Mouse (Mus musculus): ENCODE measurements around the gene Nmd3.

Gene Nmd3

DNA sequence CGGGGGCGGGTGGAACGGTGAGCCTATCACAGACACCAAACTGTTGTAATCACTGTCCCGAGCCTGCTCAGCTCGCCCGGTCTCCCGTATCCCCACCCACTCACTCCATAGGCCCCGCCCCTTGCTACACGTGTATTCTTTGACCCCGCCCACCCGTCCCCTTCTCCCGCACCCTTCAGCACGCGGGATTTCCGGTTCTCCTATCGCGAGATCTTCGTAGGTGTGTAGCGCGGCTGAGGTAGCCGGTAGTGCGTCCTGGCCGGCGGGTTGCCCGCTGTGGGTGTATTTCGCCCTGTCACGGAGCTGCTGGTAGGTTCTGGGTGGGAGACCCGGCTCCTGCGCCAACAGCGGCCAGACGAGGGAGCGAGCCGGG, at the start of gene Nmd3:
Gene Nmd3, plus strand, starts transcription at position 172 of the 373 bp plus-strand sequence.
- in situ Hi-C loops (cut with MboI; ENCODE audit: low pct_unique_long_range_greater_than_20kb in 1 of 2, low sequenced_read_pairs in 2 of 2, unreplicated experiment in 1 of 2): loop anchor here in 1 of 2 experiments (25.0 kb wide), 2 partner anchors 334 to 484 kb away; no protein-coding TSS in a partner anchor

DNA sequence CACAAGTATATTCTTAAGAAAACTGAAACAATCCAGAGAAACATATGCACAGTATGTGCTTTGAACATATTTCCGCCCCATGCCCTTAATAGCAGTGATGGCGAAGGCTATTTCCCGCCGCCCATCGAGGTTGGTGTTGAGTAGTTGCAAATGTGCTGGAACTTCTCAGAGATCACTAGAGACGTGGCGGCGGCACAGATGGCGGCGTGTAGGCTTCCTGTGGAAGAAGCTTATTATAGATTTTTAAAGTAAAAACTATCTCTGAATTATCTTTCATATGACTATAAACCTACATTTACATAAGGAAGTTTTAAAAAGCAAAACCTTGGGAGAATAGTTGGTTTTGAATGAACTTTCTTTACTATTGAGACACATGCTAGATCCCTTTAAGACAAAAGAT, 48.4 kb upstream of the Nmd3 start:
- in situ Hi-C loops (cut with MboI; ENCODE audit: low pct_unique_long_range_greater_than_20kb in 1 of 2, low sequenced_read_pairs in 2 of 2, unreplicated experiment in 1 of 2): no loop called here

DNA sequence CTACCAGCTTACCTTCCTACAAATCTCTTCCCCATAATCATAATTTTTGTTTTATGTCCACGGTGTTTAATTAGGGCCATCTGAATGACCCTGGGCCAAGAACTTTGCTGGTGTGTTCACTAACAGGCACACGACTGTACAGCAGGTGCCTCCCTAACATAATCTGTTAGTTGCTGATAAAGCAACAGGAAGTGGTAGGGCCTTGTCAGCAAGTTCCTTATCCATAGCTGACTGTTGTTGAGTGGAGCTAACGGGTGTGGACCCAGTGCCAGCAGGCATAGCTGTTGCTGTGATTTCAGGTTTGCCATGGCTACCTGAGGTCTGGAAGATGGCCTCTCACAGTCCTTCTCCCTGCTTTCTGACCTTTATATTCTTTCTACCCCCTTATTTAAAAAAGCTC, 47.6 kb upstream of the Nmd3 start:
- in situ Hi-C loops (cut with MboI; ENCODE audit: low pct_unique_long_range_greater_than_20kb in 1 of 2, low sequenced_read_pairs in 2 of 2, unreplicated experiment in 1 of 2): no loop called here

DNA sequence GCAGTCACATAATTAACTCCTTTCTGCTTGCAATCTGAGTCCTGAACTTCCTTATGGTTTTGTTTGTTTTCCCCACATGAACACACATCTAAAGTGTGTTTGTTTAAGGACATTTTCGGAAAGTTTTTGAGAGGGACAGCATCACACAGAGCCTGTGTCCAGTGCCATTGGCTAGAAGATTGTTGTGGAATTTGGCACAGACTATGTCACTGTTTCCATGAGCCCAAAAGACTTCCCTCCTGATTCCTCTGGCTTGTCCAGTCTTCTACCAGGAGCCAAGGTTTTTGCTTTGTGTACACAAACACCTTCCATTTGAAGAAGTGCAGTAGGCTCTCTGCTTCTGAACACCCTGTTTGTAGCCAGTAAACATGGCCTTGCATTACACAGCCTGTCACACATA, 32.0 kb upstream of the Nmd3 start:
- in situ Hi-C loops (cut with MboI; ENCODE audit: low pct_unique_long_range_greater_than_20kb in 1 of 2, low sequenced_read_pairs in 2 of 2, unreplicated experiment in 1 of 2): no loop called here

DNA sequence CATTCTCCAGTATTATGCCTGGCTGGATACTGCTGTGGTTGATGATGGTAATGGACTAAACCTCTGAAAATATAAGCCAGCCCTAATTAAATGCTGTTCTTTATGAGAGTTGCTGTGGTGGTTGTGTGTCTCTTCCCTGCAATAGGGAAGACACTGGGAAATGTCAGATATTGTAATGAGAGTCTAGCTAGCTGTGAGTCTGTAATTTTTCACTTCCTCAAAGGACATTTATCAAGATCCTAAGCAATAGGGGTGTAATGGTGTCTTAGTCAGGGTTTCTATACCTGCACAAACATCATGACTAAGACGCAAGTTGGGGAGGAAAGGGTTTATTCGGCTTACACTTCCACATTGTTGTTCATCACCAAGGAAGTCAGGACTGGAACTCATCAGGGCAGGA, 30.8 kb upstream of the Nmd3 start:
- in situ Hi-C loops (cut with MboI; ENCODE audit: low pct_unique_long_range_greater_than_20kb in 1 of 2, low sequenced_read_pairs in 2 of 2, unreplicated experiment in 1 of 2): no loop called here

DNA sequence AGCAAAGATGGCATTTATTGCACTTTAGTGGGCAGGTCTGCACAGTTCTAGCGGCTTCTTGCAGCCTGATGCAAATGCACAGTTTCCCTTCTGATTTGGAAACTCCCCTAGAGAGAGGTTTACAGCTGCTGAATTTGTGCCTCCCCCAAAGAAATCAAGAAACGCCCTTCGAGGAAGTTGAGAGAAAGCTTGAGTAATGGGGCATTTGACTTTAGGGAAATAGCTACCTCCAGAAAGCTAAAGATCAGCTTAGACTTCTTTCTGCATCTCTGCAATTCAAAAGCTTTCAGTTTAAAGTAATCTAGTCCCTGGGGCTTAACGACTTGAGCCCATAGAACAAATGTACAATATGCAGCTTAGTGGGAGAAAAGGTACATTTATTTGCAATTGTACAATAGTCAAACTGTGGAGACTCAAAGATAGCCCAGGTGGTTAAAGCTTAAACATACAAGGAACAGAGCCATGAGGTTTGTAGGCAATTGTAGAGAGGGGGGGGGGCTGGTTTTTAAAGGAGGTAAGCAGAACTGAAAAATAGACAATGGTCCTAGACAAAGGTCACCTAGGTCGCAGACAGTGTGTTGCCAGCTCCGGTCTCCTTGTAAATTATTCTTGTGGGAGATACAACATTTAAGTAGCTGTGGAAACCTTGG, 21.8 kb upstream of the Nmd3 start:
- in situ Hi-C loops (cut with MboI; ENCODE audit: low pct_unique_long_range_greater_than_20kb in 1 of 2, low sequenced_read_pairs in 2 of 2, unreplicated experiment in 1 of 2): loop anchor here in 1 of 2 experiments (25.0 kb wide), 2 partner anchors 313 to 463 kb away; no protein-coding TSS in a partner anchor

DNA sequence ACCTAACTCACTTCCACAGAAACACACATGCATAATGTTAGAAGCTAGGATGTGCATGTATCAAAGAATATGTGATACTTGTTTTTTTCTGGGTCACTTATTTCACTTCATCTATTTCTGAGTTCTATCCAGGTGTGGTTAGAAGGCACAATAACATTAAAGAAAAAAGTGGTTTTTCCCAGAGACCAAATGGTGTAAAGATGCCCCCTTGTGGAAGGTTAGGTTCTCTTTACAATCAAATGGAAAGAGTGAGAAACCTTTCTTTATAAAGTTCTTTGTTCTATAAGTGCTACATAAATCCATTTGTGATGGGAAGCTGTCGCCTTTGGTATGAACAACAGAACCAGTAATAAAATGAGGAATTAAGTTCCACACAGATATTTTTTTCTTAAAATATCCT, 19.9 kb upstream of the Nmd3 start:
- in situ Hi-C loops (cut with MboI; ENCODE audit: low pct_unique_long_range_greater_than_20kb in 1 of 2, low sequenced_read_pairs in 2 of 2, unreplicated experiment in 1 of 2): loop anchor here in 1 of 2 experiments (25.0 kb wide), 2 partner anchors 315 to 465 kb away; no protein-coding TSS in a partner anchor

DNA sequence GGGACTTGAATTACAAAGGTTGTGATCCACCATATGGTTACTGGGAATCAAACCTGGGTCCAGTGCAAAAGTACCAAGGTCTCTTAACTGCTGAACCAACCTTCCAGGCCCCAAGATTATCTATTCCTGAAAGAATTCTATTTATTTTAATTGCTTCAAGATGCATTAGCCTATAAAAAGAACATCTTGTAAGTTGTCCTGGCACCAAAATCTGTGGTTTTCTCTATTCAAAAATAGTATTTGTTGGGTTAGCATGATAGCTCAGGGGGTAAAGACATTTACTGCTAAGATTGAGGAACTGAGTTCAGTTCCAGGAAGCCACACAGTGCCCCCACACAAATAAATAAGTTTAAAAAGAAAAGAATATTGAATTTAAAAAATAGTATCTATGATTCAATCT, 19.4 kb upstream of the Nmd3 start:
- in situ Hi-C loops (cut with MboI; ENCODE audit: low pct_unique_long_range_greater_than_20kb in 1 of 2, low sequenced_read_pairs in 2 of 2, unreplicated experiment in 1 of 2): loop anchor here in 1 of 2 experiments (25.0 kb wide), 2 partner anchors 315 to 465 kb away; no protein-coding TSS in a partner anchor

DNA sequence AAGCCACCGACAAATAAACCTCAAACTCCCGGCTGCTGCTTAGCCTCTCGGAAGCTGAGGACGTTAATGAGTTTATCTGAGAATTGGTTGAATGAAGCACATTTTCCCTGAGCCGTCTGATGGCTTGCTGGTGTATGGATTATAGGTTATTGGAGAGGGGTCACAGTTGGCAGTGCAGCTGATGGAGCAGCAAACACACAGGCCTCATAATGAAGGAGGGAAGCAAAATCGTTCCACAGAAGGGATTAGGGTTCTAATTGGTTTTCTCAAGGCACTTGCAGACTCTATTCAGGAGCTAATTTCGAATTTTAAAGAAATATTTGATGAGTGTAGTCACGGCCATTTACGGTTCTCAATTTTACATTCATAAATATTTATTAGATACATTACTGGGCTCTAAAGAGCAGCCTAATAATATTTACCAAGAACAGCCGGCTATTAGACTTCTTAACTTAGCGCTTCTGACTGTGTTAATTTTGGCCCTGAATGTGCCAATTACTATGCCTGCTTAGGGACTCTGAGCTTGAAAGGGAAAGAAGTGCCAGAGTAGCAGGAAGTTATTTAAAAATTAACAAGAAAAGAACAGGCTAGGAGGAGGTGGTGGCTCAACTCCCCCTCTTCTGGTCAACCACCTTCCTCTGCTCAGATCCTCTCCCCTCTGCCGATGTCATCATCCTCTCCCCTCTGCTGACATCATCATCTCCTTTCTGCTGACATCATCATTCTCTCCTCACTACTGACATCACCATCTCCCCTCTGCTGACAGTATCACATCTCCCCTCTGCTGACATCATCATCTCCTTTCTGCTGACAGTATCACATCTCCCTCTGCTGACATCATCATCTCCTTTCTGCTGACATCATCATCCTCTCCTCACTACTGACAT, 12.5 kb upstream of the Nmd3 start:
- in situ Hi-C loops (cut with MboI; ENCODE audit: low pct_unique_long_range_greater_than_20kb in 1 of 2, low sequenced_read_pairs in 2 of 2, unreplicated experiment in 1 of 2): loop anchor here in 1 of 2 experiments (25.0 kb wide), 2 partner anchors 322 to 472 kb away; no protein-coding TSS in a partner anchor

DNA sequence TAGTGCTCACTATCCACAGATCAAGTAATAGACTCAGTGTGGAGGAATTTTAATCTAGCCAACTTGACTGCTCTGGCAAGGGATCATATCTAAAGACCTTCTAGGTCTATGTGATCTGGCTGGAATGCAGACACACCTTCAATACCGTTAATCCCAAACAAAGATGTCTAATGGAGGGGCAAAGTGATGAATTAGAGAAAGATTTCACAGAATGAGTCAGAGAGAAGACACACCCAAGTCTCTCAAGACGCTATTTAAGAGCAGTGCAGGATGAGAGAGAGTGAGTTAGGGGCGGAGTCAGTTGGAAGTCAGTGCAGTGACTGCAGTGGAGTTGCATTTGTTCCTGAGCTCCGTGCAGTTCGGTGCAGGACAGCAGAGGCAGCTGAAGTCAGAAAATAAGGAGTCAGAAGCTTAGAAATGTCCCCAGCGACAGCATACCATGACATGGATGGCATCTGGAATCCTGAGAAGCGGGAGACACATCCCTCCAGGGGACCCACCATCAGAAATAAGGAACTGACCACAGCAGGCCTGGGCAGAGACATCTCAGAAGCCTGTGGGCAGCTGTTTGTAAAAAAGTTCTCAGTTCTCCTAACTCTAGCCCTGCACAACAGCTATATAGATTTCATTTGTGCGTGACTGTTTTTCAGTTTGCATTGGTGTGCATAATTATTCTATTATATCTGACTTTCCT, 9.7 kb upstream of the Nmd3 start:
- in situ Hi-C loops (cut with MboI; ENCODE audit: low pct_unique_long_range_greater_than_20kb in 1 of 2, low sequenced_read_pairs in 2 of 2, unreplicated experiment in 1 of 2): loop anchor here in 1 of 2 experiments (25.0 kb wide), 2 partner anchors 325 to 475 kb away; no protein-coding TSS in a partner anchor

DNA sequence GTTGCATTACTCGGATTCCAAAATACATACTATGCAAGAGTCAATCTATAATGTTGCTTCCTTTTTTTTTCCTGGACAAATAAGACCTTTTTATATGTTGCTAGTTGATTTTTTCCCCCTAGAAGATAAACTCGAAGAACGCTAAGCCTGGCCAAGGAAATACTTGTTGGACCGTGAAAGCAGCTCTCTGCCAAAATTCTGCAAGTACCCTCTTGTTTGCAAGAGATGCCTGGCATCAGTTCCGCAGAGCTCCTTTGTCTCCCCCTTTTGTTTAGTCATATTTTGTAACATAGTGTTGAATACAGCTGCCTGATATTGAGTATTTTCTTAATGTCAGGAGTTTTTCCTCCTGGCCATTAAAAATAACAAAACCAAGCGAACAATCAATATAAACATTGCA, 4.3 kb upstream of the Nmd3 start:
- in situ Hi-C loops (cut with MboI; ENCODE audit: low pct_unique_long_range_greater_than_20kb in 1 of 2, low sequenced_read_pairs in 2 of 2, unreplicated experiment in 1 of 2): loop anchor here in 1 of 2 experiments (25.0 kb wide), 2 partner anchors 330 to 480 kb away; no protein-coding TSS in a partner anchor

DNA sequence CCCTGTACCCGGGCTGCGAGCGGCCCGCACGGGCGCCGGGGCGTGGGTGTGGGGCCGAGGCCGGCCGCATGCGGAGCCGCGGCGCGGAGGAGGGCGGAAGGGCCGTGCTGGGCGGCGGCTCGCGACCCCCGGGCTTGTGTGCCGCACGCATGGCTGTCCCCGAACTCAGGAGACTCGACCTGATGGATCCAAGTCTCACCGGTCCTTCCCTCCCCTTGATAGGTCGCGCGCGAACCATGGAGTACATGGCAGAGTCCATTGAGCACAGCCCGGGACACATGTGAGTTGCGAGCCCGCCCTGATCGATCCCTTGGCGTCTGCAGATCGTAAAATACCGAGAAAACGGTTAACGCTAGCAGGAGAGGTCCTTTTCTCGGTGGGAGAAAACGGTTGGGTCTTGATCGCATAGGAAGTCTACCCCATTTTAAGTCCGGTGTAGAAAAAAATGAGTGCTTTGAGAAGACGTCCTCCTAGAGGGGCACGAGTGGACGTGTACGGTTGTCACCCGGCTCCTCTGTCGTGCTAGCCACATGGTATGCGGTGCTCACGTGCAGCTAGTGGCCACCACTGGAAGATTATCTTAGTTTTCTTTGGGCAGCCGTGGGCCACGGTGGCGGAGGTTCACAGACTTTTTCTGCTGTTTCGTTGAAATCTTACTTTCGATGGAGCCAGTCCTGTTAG, 542 bp downstream of the Nmd3 start:
- in situ Hi-C loops (cut with MboI; ENCODE audit: low pct_unique_long_range_greater_than_20kb in 1 of 2, low sequenced_read_pairs in 2 of 2, unreplicated experiment in 1 of 2): loop anchor here in 1 of 2 experiments (25.0 kb wide), 2 partner anchors 335 to 485 kb away; no protein-coding TSS in a partner anchor

DNA sequence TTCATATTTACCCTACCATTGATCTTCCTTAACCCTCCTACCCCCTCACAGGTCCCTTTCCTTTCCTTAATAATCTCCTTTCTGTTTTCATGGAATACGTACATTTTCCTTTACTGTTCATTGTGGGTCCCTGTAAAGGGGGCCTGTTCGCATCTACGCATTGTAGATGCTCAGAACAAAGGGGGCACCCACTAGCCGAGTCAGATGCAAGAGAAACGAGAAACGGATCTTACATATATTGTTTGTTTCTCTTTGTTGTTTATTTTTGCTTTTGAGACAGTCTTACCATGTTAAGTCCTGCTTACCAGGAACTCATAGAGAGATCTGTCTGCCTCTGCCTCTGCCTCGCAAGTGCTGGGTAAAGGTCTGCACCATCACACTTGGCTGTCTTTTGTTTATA, 1.4 kb downstream of the Nmd3 start:
- in situ Hi-C loops (cut with MboI; ENCODE audit: low pct_unique_long_range_greater_than_20kb in 1 of 2, low sequenced_read_pairs in 2 of 2, unreplicated experiment in 1 of 2): loop anchor here in 1 of 2 experiments (25.0 kb wide), 2 partner anchors 336 to 486 kb away; no protein-coding TSS in a partner anchor

DNA sequence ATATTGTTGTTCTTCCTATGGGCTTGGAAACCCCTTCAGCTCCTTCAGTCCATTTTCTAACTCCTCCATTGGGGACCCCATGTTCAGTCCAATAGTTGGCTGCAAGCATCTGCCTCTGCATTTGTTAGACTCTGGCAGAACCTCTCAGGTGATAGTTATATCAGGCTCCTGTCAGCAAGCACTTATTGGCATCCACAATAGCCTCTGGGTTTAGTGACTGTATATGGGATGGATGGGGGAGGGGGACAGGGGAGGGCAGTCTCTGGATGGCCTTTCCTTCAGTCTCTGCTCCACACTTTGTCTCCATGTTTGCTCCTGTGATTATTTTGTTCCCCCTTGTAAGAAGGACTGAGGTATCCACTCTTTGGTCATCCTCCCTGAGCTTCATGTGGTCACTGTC, 9.1 kb downstream of the Nmd3 start:
- in situ Hi-C loops (cut with MboI; ENCODE audit: low pct_unique_long_range_greater_than_20kb in 1 of 2, low sequenced_read_pairs in 2 of 2, unreplicated experiment in 1 of 2): loop anchor here in 1 of 2 experiments (25.0 kb wide), 1 partner anchor 694 kb away; the partner anchor contains the start of gene Trim59

DNA sequence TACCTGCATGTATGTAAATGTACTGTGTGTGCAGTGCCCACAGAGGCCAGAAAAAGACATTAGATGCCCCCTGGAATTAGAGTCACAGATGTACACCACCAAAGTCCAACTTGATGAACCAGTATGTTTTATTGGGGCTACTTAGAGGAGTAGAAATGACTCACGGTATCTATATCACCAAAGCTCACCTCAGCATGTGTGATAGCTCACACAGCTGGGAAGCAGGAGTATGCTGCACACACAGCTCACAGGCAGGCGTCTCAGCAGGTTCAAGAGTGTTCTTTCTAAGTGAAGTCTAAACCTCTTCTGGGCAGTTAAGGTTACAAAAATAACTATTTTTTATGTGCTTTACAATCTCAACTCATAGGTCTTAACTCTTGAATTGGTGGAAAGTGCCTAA, 12.2 kb downstream of the Nmd3 start:
- in situ Hi-C loops (cut with MboI; ENCODE audit: low pct_unique_long_range_greater_than_20kb in 1 of 2, low sequenced_read_pairs in 2 of 2, unreplicated experiment in 1 of 2): loop anchor here in 1 of 2 experiments (25.0 kb wide), 1 partner anchor 697 kb away; the partner anchor contains the start of gene Trim59

DNA sequence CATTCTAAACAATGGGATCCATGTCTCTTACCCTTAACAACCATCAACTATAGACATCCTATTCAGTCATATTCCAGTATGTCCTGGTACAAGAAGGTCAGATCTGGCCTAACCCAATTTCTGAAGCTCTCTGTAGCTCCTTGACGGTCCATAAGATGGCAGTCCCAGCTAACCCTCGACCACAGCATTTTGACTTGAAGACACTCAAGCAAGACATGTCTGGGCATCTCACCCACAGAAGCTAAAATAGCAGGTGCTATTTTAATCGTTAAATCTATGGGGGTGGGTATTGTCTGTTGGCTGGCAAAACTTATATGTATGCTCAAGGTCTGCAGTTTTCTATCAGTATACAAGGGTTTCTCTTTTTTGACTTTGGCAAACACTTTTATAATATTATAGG, 33.4 kb downstream of the Nmd3 start:
- in situ Hi-C loops (cut with MboI; ENCODE audit: low pct_unique_long_range_greater_than_20kb in 1 of 2, low sequenced_read_pairs in 2 of 2, unreplicated experiment in 1 of 2): loop anchor here in 1 of 2 experiments (10.0 kb wide), 1 partner anchor 150 kb away; no protein-coding TSS in a partner anchor

DNA sequence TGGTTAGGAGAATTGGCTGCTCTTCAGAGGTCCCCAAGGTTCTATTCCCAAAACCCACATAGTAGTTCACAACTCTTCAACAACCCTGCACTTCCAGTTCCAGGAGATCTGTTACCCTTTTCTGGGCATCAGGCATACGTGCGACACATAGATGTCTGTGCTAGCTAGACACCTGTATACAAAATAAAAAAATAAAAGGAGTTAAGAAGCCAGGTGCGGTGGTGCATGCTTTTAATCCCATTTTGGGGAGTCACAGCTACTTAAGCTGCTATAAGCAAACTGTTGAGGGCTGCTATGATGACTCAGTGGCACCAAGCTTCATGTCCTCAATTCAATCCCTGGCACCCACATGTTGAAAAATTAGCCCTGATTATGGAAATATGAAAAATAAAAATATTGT, 34.2 kb downstream of the Nmd3 start:
- in situ Hi-C loops (cut with MboI; ENCODE audit: low pct_unique_long_range_greater_than_20kb in 1 of 2, low sequenced_read_pairs in 2 of 2, unreplicated experiment in 1 of 2): loop anchor here in 1 of 2 experiments (10.0 kb wide), 1 partner anchor 149 kb away; no protein-coding TSS in a partner anchor

DNA sequence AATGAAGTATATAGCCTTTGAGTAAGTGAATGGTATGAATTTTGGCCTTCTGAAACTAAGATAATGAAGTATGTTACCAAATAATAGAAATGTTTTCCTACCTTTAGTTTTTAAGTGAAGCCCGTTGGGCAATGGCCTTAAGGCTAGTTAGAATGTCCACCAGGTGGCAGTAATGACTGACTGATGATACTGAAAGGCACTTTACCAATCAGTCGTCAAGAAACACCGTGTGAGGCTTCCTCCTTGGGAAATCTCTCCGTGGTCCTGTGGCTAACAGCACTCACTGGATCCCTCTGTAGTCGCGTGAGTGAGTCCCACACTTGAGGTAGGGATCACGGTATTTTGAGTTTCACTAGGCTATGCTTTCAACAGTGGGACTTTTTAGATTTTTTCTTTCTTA, 34.7 kb downstream of the Nmd3 start:
- in situ Hi-C loops (cut with MboI; ENCODE audit: low pct_unique_long_range_greater_than_20kb in 1 of 2, low sequenced_read_pairs in 2 of 2, unreplicated experiment in 1 of 2): loop anchor here in 1 of 2 experiments (10.0 kb wide), 1 partner anchor 148 kb away; no protein-coding TSS in a partner anchor

Data from mouse embryonic stem cell (cell line).